Mouse (Mus musculus): ENCODE results near the gene Zic1. TPM values are rescaled to one million over a fixed set of nuclear protein-coding genes. Genes with fewer than 3 reads are reported as not detected.

The Zic1 gene
- total RNA-seq, 1 experiment: 0.36 TPM

GRCm38 (mm10) chr9:91361856-91362601 is 3.6 kb downstream of the Zic1 start, which contains the start of gene Zic4:
TSS of gene Zic4 (plus strand) at chr9:91362413.
- DNase-seq (ENCODE audit: low read depth, low spot score): no peak
- TF ChIP-seq HCFC1 (IDR thresholded peaks at IDR 0.05; ENCODE audit: borderline replicate concordance, insufficient read depth, low read length) (no peak), ZNF384 (IDR thresholded peaks at IDR 0.05; ENCODE audit: low read depth, low read length) (no peak), ZC3H11A (IDR thresholded peaks at IDR 0.05; ENCODE audit: borderline replicate concordance, low read depth, low read length) (no peak), CHD2 (IDR thresholded peaks at IDR 0.05; ENCODE audit: low read depth, low read length) (no peak), MAFK (IDR thresholded peaks at IDR 0.05; ENCODE audit: insufficient read depth, low read depth, low read length) (no peak)
- Histone ChIP-seq H3K4me1 (ENCODE audit: control insufficient read depth in 2 of 2, insufficient read depth in 2 of 2, low read length in 2 of 2, poor library complexity in 1 of 2) (peaks cover 0 to 3% of the 10 kb centered on the region in 2 experiments; a peak in 1 of 4 replicates), H3K4me3 (ENCODE audit: insufficient read depth in 1 of 2, low read depth in 1 of 2, low read length in 2 of 2, poor library complexity in 1 of 2, severe bottlenecking in 1 of 2) (peak within 1 kb of the TSS; percentile 22 to 41; a peak in 3 of 4 replicates), H3K9ac (ENCODE audit: insufficient read depth, low read depth, low read length, poor library complexity, severe bottlenecking) (no peak within 1 kb of the TSS), H3K9me3 (ENCODE audit: control insufficient read depth, insufficient read depth, low read depth, low read length) (no peaks in the 10 kb centered on the region), H3K36me3 (ENCODE audit: control insufficient read depth, insufficient read depth, low read length, poor library complexity, severe bottlenecking) (no peaks in the 10 kb centered on the region), H3K27ac (ENCODE audit: insufficient read depth, low read depth, low read length, poor library complexity, severe bottlenecking) (no peak within 1 kb of the TSS)
- in situ Hi-C loops (cut with MboI; ENCODE audit: low sequenced_read_pairs in 2 of 2, unreplicated experiment in 2 of 2): loop anchor here (10.0 to 25.0 kb wide), 2 partner anchors 1450 to 1457 kb away; partner anchors contain the start of gene Rasgrf1 (in 2 of the 2)

- no peak overlapping the region for H3K27ac ChIP-seq (ENCODE audit: insufficient read depth, low read depth, low read length, poor library complexity, severe bottlenecking)
- in situ Hi-C loops (cut with MboI; ENCODE audit: low sequenced_read_pairs in 2 of 2, unreplicated experiment in 2 of 2): loop anchor here (10.0 to 25.0 kb wide), 2 partner anchors 1449 to 1456 kb away; partner anchors contain the start of gene Rasgrf1 (in 2 of the 2)
- H3K36me3 ChIP-seq (ENCODE audit: control insufficient read depth, insufficient read depth, low read length, poor library complexity, severe bottlenecking): no peaks in the 10 kb centered on the region
- H3K9ac ChIP-seq (ENCODE audit: insufficient read depth, low read depth, low read length, poor library complexity, severe bottlenecking): no peak overlapping the region
- H3K4me3 ChIP-seq (ENCODE audit: insufficient read depth in 1 of 2, low read depth in 1 of 2, low read length in 2 of 2, poor library complexity in 1 of 2, severe bottlenecking in 1 of 2): peak overlapping the region; percentile 22 to 41; a peak in 3 of 4 replicates
- TF ChIP-seq HCFC1 (IDR thresholded peaks at IDR 0.05; ENCODE audit: borderline replicate concordance, insufficient read depth, low read length) (no peak), ZC3H11A (IDR thresholded peaks at IDR 0.05; ENCODE audit: borderline replicate concordance, low read depth, low read length) (no peak), CHD2 (IDR thresholded peaks at IDR 0.05; ENCODE audit: low read depth, low read length) (no peak), MAFK (IDR thresholded peaks at IDR 0.05; ENCODE audit: insufficient read depth, low read depth, low read length) (no peak), ZNF384 (IDR thresholded peaks at IDR 0.05; ENCODE audit: low read depth, low read length) (no peak)
- no peaks in the 10 kb centered on the region for H3K9me3 ChIP-seq (ENCODE audit: control insufficient read depth, insufficient read depth, low read depth, low read length)
- H3K4me1 ChIP-seq (ENCODE audit: control insufficient read depth in 2 of 2, insufficient read depth in 2 of 2, low read length in 2 of 2, poor library complexity in 1 of 2): peaks cover 0 to 3% of the 10 kb centered on the region in 2 experiments; a peak in 1 of 4 replicates
- no peak for DNase-seq (ENCODE audit: low read depth, low spot score)
Measured at GRCm38 (mm10) chr9:91361033-91361855, 4.4 kb downstream of the Zic1 start.

- in situ Hi-C loops (cut with MboI; ENCODE audit: low sequenced_read_pairs in 2 of 2, unreplicated experiment in 2 of 2): loop anchor here (10.0 to 25.0 kb wide), 2 partner anchors 1448 to 1456 kb away; partner anchors contain the start of gene Rasgrf1 (in 2 of the 2)
- Histone ChIP-seq H3K9me3 (ENCODE audit: control insufficient read depth, insufficient read depth, low read depth, low read length) (no peaks in the 10 kb centered on the region), H3K9ac (ENCODE audit: insufficient read depth, low read depth, low read length, poor library complexity, severe bottlenecking) (no peak overlapping the region), H3K27ac (ENCODE audit: insufficient read depth, low read depth, low read length, poor library complexity, severe bottlenecking) (no peak overlapping the region), H3K4me3 (ENCODE audit: insufficient read depth in 1 of 2, low read depth in 1 of 2, low read length in 2 of 2, poor library complexity in 1 of 2, severe bottlenecking in 1 of 2) (no peak overlapping the region), H3K36me3 (ENCODE audit: control insufficient read depth, insufficient read depth, low read length, poor library complexity, severe bottlenecking) (no peaks in the 10 kb centered on the region), H3K4me1 (ENCODE audit: control insufficient read depth in 2 of 2, insufficient read depth in 2 of 2, low read length in 2 of 2, poor library complexity in 1 of 2) (peaks cover 0 to 4% of the 10 kb centered on the region in 2 experiments; a peak in 1 of 4 replicates)
- no peak for TF ChIP-seq HCFC1 (IDR thresholded peaks at IDR 0.05; ENCODE audit: borderline replicate concordance, insufficient read depth, low read length)
- TF ChIP-seq ZNF384 (IDR thresholded peaks at IDR 0.05; ENCODE audit: low read depth, low read length): no peak
- TF ChIP-seq MAFK (IDR thresholded peaks at IDR 0.05; ENCODE audit: insufficient read depth, low read depth, low read length): no peak
- no peak for TF ChIP-seq ZC3H11A (IDR thresholded peaks at IDR 0.05; ENCODE audit: borderline replicate concordance, low read depth, low read length)
- TF ChIP-seq CHD2 (IDR thresholded peaks at IDR 0.05; ENCODE audit: low read depth, low read length): no peak
- no peak for DNase-seq (ENCODE audit: low read depth, low spot score)
Measured at GRCm38 (mm10) chr9:91360151-91361032, 5.2 kb downstream of the Zic1 start.

Measured in ES-E14 (cell line).